Mouse (Mus musculus): ENCODE results near the gene Ociad2.
"Not testable (repeated sequence)": the region's sequence is repeated elsewhere in the genome, so short reads cannot be mapped to it uniquely, and the experiment has no call there.

Gene Ociad2

DNA sequence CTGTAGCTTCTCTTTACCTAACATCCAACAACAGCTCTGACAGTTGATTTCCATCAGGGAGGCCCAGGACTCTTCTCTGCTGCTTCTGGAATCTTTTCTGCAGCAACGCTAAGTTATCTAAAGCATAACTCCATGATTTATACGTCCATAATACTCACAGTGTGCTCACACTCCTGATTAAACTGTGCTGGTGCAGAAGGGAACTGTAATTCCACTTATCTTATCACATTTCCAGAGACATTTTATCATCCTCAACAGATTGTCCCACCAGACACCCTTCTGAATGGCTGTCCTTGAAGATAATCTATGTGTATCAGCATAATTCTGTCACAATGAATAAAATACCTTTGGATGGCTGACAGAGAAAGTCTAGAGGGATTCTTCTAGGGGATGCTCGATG lies 13.2 kb upstream of the Ociad2 start:
- in situ Hi-C loops (cut with MboI, MseI), result no loop called here

DNA sequence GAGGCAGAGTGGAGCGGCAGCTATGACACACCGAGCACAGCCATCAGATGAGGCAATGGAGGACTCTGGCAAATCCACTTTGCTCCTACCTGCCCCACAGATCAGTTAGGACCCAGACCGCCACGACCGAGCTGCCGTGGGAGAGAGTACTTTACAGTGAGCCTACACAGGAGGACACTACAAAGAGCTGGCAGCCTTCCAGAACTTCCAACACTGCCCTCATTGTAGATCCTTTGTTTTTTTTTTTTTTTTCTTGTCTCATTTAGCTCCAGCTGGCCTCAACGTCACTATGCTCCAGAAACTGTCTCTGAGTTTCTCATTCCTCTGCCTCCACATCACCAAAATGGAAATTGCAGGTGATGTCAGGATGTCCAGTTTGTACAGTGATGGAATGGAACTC lies 12.7 kb upstream of the Ociad2 start:
- in situ Hi-C loops (cut with MboI, MseI), result no loop called here

- in situ Hi-C loops (cut with MboI, MseI), result no loop called here
These were observed 11.0 kb upstream of the Ociad2 start for GRCm38 (mm10) chr5:73351796-73352195.

- in situ Hi-C loops (cut with MboI, MseI), result no loop called here
These were observed 8.7 kb upstream of the Ociad2 start for GRCm38 (mm10) chr5:73349514-73349913.

DNA sequence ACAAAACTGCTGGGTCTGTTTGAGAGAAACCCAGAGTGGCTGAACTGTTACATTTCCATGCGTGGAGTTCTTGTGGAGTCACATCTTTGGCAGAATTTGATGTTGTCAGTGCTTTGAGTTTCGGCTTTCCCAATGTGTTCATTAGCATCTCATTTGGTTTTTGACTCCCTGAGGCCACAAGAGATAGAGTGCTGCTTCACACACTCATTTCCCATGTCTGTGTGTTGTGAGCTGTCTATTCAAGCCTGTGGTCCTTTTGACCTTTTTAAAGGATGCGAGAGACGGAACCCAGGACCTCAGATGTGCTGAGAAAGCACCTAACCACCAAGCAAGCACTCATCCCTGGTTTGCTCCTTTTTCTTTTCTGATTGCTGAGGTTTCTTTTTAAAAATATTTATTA lies 4.4 kb upstream of the Ociad2 start:
- in situ Hi-C loops (cut with MboI, MseI), result no loop called here

- in situ Hi-C loops (cut with MboI, MseI), result no loop called here
These were observed 3.5 kb upstream of the Ociad2 start for GRCm38 (mm10) chr5:73344310-73344709.

GRCm38 (mm10) chr5:73342701-73343355 lies 2.0 kb upstream of the Ociad2 start:
- in situ Hi-C loops (cut with MboI, MseI), result no loop called here

DNA sequence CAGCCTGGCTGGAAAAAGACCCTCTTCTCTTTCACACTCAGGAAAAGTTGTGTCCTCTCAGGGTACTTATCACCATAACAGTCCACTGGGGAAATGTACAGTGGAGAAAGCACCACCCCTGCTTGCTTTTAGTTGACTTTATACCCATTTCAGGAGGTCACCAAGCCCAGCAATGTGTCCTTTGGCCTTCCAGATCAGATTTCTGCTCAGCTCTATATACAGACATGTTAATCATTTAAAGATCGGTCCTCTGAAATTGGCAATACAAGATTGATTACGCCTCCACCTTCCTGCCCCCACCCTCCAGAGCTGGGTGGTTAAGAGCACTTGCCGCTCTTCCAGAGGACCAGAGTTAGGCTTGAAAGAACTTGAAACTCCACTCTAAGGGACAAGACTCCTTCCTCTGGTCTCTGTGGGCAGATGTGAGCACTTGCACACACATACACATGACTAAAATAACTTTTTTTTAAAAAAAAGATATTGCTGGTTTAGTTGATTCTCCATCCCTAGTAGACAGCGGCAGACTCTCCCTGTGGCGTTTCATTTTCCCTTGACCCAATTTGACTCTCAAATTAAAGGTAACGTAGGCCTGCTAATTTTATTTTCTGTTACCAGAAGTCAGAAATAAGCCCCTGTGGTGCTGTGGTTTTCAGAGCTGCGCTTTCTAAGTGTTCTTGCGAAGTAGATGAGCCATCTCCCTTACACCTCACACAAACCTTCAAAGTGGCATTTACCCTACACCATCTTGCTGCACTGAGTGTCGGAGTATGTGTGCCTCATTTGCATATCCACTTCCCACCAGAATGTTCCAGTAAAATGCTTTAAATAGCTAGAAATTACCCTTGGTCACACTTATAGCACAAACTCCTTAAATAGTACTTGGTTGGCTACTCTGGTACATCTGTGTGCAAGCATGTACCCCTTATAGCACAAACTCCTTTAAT lies 777 bp downstream of the Ociad2 start:
- in situ Hi-C loops (cut with MboI, MseI), result no loop called here

DNA sequence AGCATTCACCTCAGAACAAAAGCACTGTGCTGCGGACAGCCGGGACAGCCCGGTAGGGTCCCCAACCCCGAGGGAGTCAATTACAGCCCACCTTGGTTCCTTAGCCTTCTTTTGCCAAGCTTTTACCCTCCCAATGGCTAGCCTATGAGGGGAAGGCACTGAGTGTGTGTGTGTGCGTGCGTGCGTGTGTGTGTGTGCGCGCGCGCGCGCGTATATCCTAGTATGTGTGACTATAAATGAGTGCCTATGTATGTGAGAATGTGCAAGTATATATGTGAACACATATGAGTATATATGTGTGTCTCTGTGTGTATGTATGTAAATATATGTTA lies 2.0 kb downstream of the Ociad2 start:
- in situ Hi-C loops (cut with MboI, MseI), result no loop called here

DNA sequence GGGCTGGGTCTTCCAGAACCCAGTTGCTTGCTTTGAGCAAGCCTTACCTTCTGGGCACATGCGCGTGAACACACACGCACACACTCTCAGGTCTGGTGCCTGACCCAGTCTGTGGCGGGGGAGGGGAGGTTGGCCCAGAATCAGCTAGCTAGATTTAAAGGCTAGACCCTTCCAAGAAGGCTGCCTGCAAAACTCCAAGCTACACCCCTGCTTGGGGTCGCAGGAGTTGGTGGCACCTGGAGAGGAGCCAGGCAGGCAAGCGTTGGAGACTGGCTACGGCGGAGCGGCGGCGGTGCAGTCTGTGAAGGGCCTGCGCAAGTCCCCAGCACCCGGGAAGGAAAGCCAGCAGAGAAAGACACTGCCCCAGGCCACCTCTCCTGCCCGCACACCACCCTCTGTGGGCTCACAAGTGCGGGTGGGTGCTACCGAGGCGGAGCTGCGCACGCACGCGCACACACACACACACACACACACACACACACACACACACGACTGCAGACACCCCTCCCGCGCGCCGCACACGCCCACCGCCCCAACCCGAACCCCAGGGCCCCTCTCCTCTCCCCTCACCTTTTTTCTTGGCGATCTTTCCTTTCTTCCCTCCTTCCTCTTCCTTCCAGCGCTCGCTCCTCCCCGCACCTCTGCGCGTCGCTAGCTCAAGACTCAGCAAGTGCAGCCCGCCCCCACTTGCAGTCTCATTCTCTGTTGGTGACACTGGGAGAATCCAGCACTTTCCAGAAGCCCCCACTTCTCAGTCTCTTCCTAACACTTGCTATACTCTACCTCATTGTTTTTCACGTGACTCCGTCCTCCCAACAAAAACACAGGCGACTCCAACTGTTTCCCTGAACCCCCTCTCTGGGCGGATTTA lies 2.6 kb downstream of the Ociad2 start:
- in situ Hi-C loops (cut with MboI, MseI), result no loop called here

- in situ Hi-C loops (cut with MboI, MseI), result no loop called here
These were observed 4.4 kb downstream of the Ociad2 start for GRCm38 (mm10) chr5:73336448-73336847.

- in situ Hi-C loops (cut with MboI, MseI), result no loop called here
These were observed 9.8 kb downstream of the Ociad2 start for GRCm38 (mm10) chr5:73331002-73331401.

DNA sequence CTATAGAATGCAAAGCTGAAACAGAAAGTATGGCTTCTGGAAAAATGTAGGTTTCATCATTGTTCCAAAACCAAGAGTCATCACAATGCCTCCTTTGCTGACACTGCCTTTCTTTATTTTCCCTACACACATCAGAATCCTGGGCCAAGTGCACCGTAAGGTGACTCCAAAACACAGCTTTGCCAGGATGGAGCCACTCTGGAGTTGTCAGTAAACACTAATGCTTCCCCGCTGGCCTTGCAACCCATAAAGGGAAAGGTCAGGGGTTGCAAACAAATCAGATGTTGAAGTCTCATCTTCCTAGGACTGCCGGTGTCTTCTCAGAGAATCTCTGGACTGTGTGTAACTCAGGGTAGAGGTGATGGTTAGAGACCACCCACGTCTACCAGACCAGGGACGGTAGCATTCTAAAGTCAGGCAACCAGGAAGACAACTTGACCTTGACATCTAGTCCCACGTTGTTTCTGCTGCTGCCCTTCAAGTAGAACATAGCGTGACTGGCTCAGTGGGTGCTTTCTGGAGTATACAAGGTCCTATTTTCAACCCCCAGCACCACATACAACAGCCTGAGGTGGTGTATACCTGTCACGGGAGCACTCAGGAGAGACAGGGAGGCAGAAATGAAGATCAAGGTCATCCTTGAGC lies 16.2 kb downstream of the Ociad2 start:
- in situ Hi-C loops (cut with MboI, MseI), result no loop called here

DNA sequence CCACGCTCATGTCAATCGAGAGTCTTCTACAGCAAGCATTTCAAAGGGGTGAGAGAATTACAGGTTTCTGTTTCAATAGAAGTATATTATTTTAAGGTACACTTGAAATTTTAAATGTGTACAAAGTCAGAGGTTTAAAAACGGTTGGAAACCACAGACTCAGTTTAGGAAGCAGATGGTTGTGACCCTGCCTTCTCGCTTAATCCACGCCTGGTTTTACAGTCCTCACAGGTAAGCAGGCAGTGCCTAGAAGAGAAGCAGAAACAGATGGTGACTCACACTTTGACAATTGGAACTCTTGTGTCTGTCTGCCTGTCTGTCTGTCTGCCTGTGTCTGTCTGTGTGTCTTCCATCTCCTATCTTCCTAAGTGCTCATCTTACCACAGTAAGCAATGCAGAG lies 17.2 kb downstream of the Ociad2 start:
- in situ Hi-C loops (cut with MboI, MseI), result no loop called here

DNA sequence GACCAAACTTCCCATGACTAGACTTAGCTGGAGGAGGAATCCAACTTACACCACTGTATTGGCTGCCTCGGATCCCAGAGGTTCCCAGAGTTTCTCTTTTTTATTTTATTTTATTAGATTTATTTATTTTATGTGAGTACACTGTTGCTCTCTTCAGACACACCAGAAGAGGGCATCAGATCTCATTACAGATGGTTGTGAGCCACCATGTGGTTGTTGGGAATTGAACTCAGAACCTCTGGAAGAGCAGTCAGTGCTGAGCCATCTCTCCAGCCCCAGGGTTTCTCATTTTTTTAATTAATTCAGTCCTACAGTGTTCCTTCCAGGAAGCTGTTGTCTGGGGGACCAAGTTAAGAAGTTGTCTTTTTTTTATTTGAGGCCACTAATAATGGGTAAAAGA lies 18.1 kb downstream of the Ociad2 start:
- in situ Hi-C loops (cut with MboI, MseI), result not testable (repeated sequence)

DNA sequence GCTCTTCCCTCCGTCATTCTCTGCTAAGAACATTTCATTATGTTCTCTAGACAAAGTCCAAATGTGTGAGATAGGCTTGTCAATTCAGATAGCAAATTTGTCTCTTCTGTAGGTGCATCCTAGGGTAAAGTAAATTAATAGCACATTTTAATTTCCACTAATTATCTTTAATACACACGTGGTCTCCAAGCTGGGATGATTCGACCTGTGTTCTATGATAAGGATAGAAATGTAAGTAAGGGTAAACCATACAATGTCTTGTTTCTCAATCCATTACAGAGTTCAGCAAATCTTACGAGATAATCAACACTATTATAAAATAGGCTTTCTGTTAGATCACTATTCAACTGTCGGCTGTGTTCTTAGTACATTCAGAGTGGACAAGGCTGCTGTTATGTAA lies 21.5 kb downstream of the Ociad2 start:
- in situ Hi-C loops (cut with MboI, MseI), result no loop called here

- in situ Hi-C loops (cut with MboI, MseI), result no loop called here
These were observed 26.2 kb downstream of the Ociad2 start for GRCm38 (mm10) chr5:73314654-73315053.

DNA sequence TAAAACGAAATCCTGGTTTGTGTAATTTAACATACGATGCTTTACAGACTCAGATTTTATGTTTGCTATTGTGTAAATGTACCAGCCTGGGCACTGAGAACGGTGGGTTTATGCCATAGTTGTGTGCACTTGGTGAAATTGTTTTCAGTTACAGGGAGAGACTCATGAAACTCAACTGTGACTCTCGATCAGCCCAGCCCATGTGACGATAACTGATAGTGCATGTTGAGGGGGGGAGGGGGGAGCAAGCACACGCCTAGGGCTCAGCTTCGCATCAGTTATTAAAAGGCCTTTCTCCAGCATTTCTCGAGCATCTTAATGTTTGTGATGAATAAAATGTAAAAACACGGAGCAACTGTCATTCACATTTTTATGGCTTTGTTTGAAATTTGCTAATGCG lies 27.2 kb downstream of the Ociad2 start:
- in situ Hi-C loops (cut with MboI, MseI), result no loop called here

- in situ Hi-C loops (cut with MboI, MseI), result no loop called here
These were observed 29.4 kb downstream of the Ociad2 start for GRCm38 (mm10) chr5:73311458-73311857.

DNA sequence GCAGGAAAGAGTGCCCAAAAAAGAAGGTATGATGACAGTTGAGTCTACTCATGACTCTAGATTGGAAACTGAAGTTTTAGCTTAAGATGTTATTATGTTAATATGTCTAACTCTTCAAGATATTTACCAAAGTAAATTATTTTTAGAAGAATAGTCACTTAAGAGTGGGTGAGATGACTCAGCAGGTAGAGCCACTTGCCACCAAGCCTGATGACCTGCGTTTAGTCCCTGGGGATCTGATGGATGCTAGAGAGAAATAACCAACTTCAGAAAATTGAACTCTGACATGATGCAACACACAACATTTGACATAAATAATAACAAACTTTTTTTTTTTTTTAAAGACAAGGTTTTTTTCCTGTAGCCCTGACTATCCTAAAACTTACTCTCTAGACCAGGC lies 30.4 kb downstream of the Ociad2 start:
- in situ Hi-C loops (cut with MboI, MseI), result no loop called here

DNA sequence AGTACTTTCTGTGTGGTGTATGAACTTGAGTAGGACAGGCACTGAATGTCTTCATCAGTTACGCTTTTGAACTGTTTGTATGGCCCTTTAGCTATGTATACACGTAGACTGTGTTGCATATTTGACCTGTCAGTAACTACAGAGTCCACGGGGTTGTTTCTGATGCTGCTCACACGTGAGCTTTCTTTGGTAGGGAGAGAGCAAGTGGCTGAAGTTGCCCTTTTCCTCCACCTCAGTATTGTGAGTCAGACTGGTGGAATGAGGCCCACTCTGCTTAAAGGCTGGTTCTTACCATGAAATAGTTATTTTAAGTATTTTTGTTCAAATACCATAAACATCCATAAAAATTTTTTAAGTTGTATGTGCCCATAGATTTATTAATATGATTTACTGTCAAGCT lies 31.3 kb downstream of the Ociad2 start:
- in situ Hi-C loops (cut with MboI, MseI), result loop anchor here (5.0 kb wide), 1 partner anchor 73 kb away; no protein-coding TSS in a partner anchor

DNA sequence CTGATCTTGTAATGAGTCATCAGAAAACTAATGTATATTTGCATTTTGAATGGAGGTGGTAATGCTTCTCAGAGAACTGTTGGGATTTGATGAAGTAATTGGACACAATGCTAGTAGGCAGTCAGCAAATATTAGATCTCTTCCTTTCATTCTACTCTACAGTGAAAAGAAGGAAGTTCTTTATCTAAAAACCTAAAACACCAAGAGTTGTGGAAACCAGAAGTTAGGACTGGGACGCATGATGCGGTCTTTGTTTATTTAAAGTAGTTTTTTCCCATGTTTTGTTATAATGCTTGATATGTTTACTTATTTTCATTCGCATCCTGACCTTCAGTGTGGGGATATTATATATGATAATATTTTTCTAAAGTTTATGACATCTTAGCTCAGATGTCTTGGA lies 33.5 kb downstream of the Ociad2 start:
- in situ Hi-C loops (cut with MboI, MseI), result loop anchor here (5.0 kb wide), 1 partner anchor 75 kb away; no protein-coding TSS in a partner anchor
